Mouse (Mus musculus) liver, embryonic 12.5 days (tissue): ENCODE results near the gene Dsel. TPM values are rescaled to one million over a fixed set of nuclear protein-coding genes. Genes with fewer than 3 reads are reported as not detected.

Source experiments
- ATAC-seq: fragments of 200-750 bp; cut with Nextera tagmentation; 2 replicates; pipeline ENCODE4 v1.8.0; 2017; ENCODE audit warnings: moderate number of reproducible peaks, mild to moderate bottlenecking, moderate library complexity
- H3K27ac ChIP-seq: fragments of 300-500 bp; sonication (generic); 2 replicates; pipeline ENCODE4 v1.5.1; 2016; ENCODE audit warnings: mild to moderate bottlenecking
- H3K27me3 ChIP-seq: fragments of 300-500 bp; sonication (generic); replicated peaks from 2 replicates; pipeline ENCODE4 v1.6.1; 2016; ENCODE audit warnings: mild to moderate bottlenecking, moderate library complexity
- H3K36me3 ChIP-seq: fragments of 300-500 bp; sonication (generic); 2 replicates; pipeline ENCODE4 v1.6.1; 2016; ENCODE audit warnings: mild to moderate bottlenecking, moderate library complexity
- H3K4me1 ChIP-seq: fragments of 300-500 bp; sonication (generic); 2 replicates; pipeline ENCODE4 v1.6.1; 2016
- H3K4me2 ChIP-seq: fragments of 300-500 bp; sonication (generic); 2 replicates; pipeline ENCODE4 v1.6.1; 2016; ENCODE audit warnings: mild to moderate bottlenecking, moderate library complexity
- H3K4me3 ChIP-seq: fragments of 300-500 bp; sonication (generic); 2 replicates; pipeline ENCODE4 v1.5.1; 2016; ENCODE audit warnings: mild to moderate bottlenecking, moderate library complexity
- H3K9ac ChIP-seq: fragments of 300-500 bp; sonication (generic); 2 replicates; pipeline ENCODE4 v1.6.1; 2016; ENCODE audit warnings: mild to moderate bottlenecking, moderate library complexity
- H3K9me3 ChIP-seq: fragments of 300-500 bp; sonication (generic); replicated peaks from 2 replicates; pipeline ENCODE4 v1.6.1; 2016; ENCODE audit warnings: mild to moderate bottlenecking, moderate library complexity
- WGBS: fragments of 180-500 bp; shearing (Covaris S2); methylation state at CpG from one replicate; pipeline ENCODE4 v1.1.7; 2016; ENCODE audit not compliant: insufficient replicate concordance; 5-methylcytosine and 5-hydroxymethylcytosine counted together
- polyA plus RNA-seq: library from polyadenylated mRNA; unstranded; fragments of >200 nt; fragmentation: Nextera tagmentation; extraction: Ambion mirVana; gene quantifications from 2 replicates; pipeline ENCODE4 v1.2.1, GENCODE M21; 2016

Gene Dsel
- 2.4 and 2.5 TPM in 2 replicates for polyA plus RNA-seq

GRCm38 (mm10) chr1:111864779-111865165, at the start of gene Dsel:
Dsel (minus strand) TSS chr1:111864918.
- Histone ChIP-seq H3K4me3 (peak within 1 kb of the TSS; percentile 67), H3K4me1 (no peaks in the 10 kb centered on the region), H3K4me2 (peak within 1 kb of the TSS; percentile 94), H3K27me3 (no peaks in the 10 kb centered on the region), H3K9ac (peak within 1 kb of the TSS; percentile 72), H3K36me3 (no peaks in the 10 kb centered on the region), H3K9me3 (no peaks in the 10 kb centered on the region), H3K27ac (peak within 1 kb of the TSS; percentile 65; the same call in 1 of the 2 replicates)
- WGBS, result under 1% methylated on average over 33 of the region's 33 CpGs
- ATAC-seq, result peak; percentile 99

- Histone ChIP-seq H3K36me3 (no peaks in the 10 kb centered on the region), H3K4me1 (no peaks in the 10 kb centered on the region), H3K4me2 (no peak overlapping the region), H3K27ac (no peak overlapping the region), H3K9ac (no peak overlapping the region), H3K4me3 (no peak overlapping the region), H3K9me3 (no peaks in the 10 kb centered on the region), H3K27me3 (no peaks in the 10 kb centered on the region)
- WGBS, result 56% methylated on average over 1 of the region's 1 CpGs
- ATAC-seq, result no peak
Observed at GRCm38 (mm10) chr1:111911424-111911823, 46.7 kb upstream of the Dsel start.

GRCm38 (mm10) chr1:111883336-111883735, 18.6 kb upstream of the Dsel start:
- 70% methylated on average over 3 of the region's 3 CpGs for WGBS
- Histone ChIP-seq H3K4me1 (no peaks in the 10 kb centered on the region), H3K4me2 (no peak overlapping the region), H3K36me3 (no peaks in the 10 kb centered on the region), H3K9ac (no peak overlapping the region), H3K27ac (no peak overlapping the region), H3K27me3 (no peaks in the 10 kb centered on the region), H3K4me3 (no peak overlapping the region), H3K9me3 (0 out of 2 replicates have a peak, but pooled peaks cover 3% of the 10 kb centered on the region)
- ATAC-seq, result no peak

GRCm38 (mm10) chr1:111875784-111876183, 11.1 kb upstream of the Dsel start:
- no peak overlapping the region for H3K4me3 ChIP-seq
- H3K27ac ChIP-seq, result no peak overlapping the region
- no peaks in the 10 kb centered on the region for H3K27me3 ChIP-seq
- no peak for ATAC-seq
- no peaks in the 10 kb centered on the region for H3K36me3 ChIP-seq
- no peaks in the 10 kb centered on the region for H3K4me1 ChIP-seq
- H3K4me2 ChIP-seq, result no peak overlapping the region
- H3K9me3 ChIP-seq, result no peaks in the 10 kb centered on the region
- no peak overlapping the region for H3K9ac ChIP-seq

GRCm38 (mm10) chr1:111873196-111873595, 8.5 kb upstream of the Dsel start:
- Histone ChIP-seq H3K27me3 (no peaks in the 10 kb centered on the region), H3K4me2 (no peak overlapping the region), H3K4me3 (no peak overlapping the region), H3K36me3 (no peaks in the 10 kb centered on the region), H3K9me3 (no peaks in the 10 kb centered on the region), H3K27ac (no peak overlapping the region), H3K4me1 (no peaks in the 10 kb centered on the region), H3K9ac (no peak overlapping the region)
- no peak for ATAC-seq

- no peaks in the 10 kb centered on the region for H3K27me3 ChIP-seq
- no peak for ATAC-seq
- no peak overlapping the region for H3K4me3 ChIP-seq
Observed at GRCm38 (mm10) chr1:111865467-111865866, 749 bp upstream of the Dsel start.

GRCm38 (mm10) chr1:111864063-111864778, 497 bp downstream of the Dsel start:
- H3K4me3 ChIP-seq, result peak overlapping the region; percentile 67
- ATAC-seq, result peak; percentile 75
- H3K4me1 ChIP-seq, result no peaks in the 10 kb centered on the region
- no peaks in the 10 kb centered on the region for H3K36me3 ChIP-seq
- H3K9me3 ChIP-seq, result no peaks in the 10 kb centered on the region
- WGBS, result under 1% methylated on average over 41 of the region's 41 CpGs
- H3K27ac ChIP-seq, result peak overlapping the region; percentile 65; the same call in 1 of the 2 replicates
- peak overlapping the region; percentile 94 for H3K4me2 ChIP-seq
- H3K9ac ChIP-seq, result peak overlapping the region; percentile 72
- H3K27me3 ChIP-seq, result no peaks in the 10 kb centered on the region

More at GRCm38 (mm10) chr1:111865467-111865866, 749 bp upstream of the Dsel start:
- Histone ChIP-seq H3K4me2 (no peak overlapping the region), H3K27ac (no peak overlapping the region), H3K36me3 (no peaks in the 10 kb centered on the region), H3K4me1 (no peaks in the 10 kb centered on the region), H3K9me3 (no peaks in the 10 kb centered on the region), H3K9ac (no peak overlapping the region)
- WGBS, result 68% methylated on average over 2 of the region's 2 CpGs

GRCm38 (mm10) chr1:111857852-111858251, 6.9 kb downstream of the Dsel start:
- Histone ChIP-seq H3K36me3 (no peaks in the 10 kb centered on the region), H3K4me2 (no peak overlapping the region), H3K4me3 (no peak overlapping the region), H3K9ac (no peak overlapping the region), H3K27ac (no peak overlapping the region), H3K9me3 (no peaks in the 10 kb centered on the region), H3K27me3 (no peaks in the 10 kb centered on the region), H3K4me1 (no peaks in the 10 kb centered on the region)
- 70% methylated on average over 1 of the region's 1 CpGs for WGBS
- no peak for ATAC-seq

- Histone ChIP-seq H3K36me3 (no peaks in the 10 kb centered on the region), H3K27me3 (no peaks in the 10 kb centered on the region), H3K27ac (no peak overlapping the region), H3K4me2 (no peak overlapping the region), H3K4me3 (no peak overlapping the region), H3K9ac (no peak overlapping the region), H3K4me1 (no peaks in the 10 kb centered on the region), H3K9me3 (no peaks in the 10 kb centered on the region)
- ATAC-seq, result no peak
- 79% methylated on average over 8 of the region's 8 CpGs for WGBS
Observed at GRCm38 (mm10) chr1:111852439-111852838, 12.3 kb downstream of the Dsel start.

GRCm38 (mm10) chr1:111833583-111834225, 31.0 kb downstream of the Dsel start:
- no peak for ATAC-seq
- H3K9ac ChIP-seq, result no peak overlapping the region
- no peak overlapping the region for H3K27ac ChIP-seq
- H3K27me3 ChIP-seq, result no peaks in the 10 kb centered on the region
- H3K4me2 ChIP-seq, result no peak overlapping the region
- H3K4me1 ChIP-seq, result no peaks in the 10 kb centered on the region
- H3K36me3 ChIP-seq, result no peaks in the 10 kb centered on the region
- WGBS, result 43% methylated on average over 2 of the region's 2 CpGs
- H3K4me3 ChIP-seq, result no peak overlapping the region
- no peaks in the 10 kb centered on the region for H3K9me3 ChIP-seq
